Mouse (Mus musculus) spleen, postnatal 0 days (tissue): ENCODE results near the gene Catsperb. TPM values are rescaled to one million over a fixed set of nuclear protein-coding genes. Genes with fewer than 3 reads are reported as not detected.

ENCODE experiments used
- polyA plus RNA-seq: library from polyadenylated mRNA; unstranded; fragments of >200 nt; fragmentation: Nextera tagmentation; extraction: Ambion mirVana; gene quantifications from 2 replicates; pipeline ENCODE4 v1.2.1, GENCODE M21; 2015

Catsperb gene
- not detected in 2 replicates for polyA plus RNA-seq

DNA sequence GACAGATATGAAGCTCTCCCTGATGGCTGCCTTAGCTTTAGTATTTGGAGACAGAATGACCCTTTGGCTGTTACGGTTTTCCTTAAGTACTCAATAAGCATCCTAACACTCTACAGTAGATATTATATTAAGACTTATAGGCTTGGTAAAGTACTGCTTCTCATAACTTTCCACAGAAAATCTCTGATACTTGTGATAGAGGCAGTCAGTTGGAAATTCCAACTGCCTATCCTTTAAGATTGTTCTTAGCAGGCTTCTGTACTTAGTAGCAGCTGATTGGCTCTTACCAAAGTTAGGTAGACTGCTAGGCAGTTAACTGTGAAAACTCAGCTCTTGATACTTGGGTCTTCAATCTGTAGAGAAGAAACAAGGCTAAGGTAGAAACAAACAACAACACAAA, at the start of gene Catsperb:
TSS of gene Catsperb (plus strand) at position 301 of the 400 bp plus-strand sequence.

